Mouse (Mus musculus): Measurements from ENCODE around the gene Terb2.

Gene Terb2

GRCm38 (mm10) chr2:122233341-122233740 lies 47.3 kb downstream of the Terb2 start:
- no peak for DNase-seq (ENCODE audit: low spot score in 2 of 2)

- DNase-seq (ENCODE audit: low spot score in 2 of 2): no peak
These were observed 47.9 kb downstream of the Terb2 start for GRCm38 (mm10) chr2:122233759-122234557.

GRCm38 (mm10) chr2:122234611-122235288 lies 48.7 kb downstream of the Terb2 start, which contains the start of gene Sord:
TSS of gene Sord (plus strand) at chr2:122234749.
- peak; percentile 41 to 49 for DNase-seq (ENCODE audit: low spot score in 2 of 2)

GRCm38 (mm10) chr2:122235425-122235824 lies 49.4 kb downstream of the Terb2 start:
- DNase-seq (ENCODE audit: low spot score in 2 of 2): no peak

GRCm38 (mm10) chr2:122236321-122236720 lies 50.2 kb downstream of the Terb2 start:
- no peak for DNase-seq (ENCODE audit: low spot score in 2 of 2)

DNA sequence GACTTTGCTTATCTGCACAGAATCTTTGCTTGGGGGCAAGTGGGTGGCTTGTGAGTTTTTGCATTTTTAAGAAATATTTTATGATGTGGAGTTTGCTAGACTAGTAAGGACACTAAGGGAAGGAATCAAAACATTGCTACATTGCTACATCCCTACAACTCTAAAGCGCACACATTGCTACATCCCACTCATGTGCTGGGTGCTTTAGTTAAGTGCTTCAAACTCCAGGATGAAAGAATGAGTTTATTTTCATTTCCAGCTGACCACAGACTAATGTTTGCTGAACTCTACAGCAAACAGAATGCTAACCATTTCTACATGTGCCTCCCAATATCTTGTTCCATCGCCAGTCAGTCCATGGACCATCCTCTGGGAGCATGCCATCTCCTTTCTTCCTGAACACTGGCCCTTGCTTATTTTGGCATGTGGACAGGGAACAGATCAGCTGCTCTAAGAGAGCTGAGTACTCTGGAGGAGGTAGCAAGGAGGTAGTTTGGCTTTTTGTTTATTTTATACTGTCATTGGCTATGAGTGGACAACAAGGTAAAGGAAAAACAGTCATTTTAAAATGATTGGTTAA lies 51.9 kb downstream of the Terb2 start:
- no peak for DNase-seq (ENCODE audit: low spot score in 2 of 2)

GRCm38 (mm10) chr2:122240735-122241134 lies 54.7 kb downstream of the Terb2 start:
- DNase-seq (ENCODE audit: low spot score in 2 of 2): no peak

DNA sequence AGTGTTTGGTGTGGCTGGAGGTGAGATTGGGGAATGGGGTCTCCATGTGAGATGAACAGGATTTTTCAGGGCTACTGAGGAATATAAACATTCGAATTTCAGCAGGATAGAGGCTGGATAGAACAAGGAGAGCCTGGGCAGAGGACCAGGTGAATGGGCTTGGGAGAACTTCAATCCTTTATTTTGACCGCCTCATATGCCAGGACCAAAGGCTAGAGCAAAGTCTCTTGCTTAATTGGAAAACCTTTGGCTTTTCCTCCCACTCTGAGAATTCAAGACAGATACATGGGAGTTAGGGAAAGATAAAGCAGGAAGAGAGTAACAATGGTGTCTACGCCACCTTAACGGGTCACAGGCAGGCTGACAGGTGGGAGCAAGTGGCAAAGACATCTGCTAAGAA lies 55.2 kb downstream of the Terb2 start:
- DNase-seq (ENCODE audit: low spot score in 2 of 2): no peak

- DNase-seq (ENCODE audit: low spot score in 2 of 2): no peak
These were observed 55.9 kb downstream of the Terb2 start for GRCm38 (mm10) chr2:122241935-122242334.

DNA sequence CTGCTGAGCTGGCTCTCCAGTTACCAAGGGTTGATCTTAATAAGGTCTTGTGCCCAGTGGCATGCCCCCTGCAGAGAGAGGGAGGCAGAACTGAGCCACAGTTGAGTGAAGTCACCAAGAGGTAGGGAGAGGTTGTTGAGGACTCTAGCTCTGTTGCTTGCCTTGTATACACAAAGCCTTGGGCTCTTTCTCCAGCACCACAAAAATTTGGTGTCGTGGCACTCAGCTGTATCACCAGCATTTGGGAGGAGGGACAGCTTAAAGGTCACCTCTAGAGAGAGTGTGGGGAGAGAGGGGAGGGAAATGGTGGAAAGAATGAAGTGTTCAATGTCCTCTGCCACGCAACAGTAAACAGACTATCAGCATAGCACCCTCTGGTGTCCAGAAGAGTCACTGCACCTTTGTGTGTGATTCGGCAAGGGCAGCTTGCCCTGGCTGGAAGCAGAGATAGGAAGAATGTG lies 57.6 kb downstream of the Terb2 start:
- DNase-seq (ENCODE audit: low spot score in 2 of 2): peak; percentile 58 to 69

GRCm38 (mm10) chr2:122247786-122248185 lies 61.7 kb downstream of the Terb2 start:
- DNase-seq (ENCODE audit: low spot score in 2 of 2): no peak

GRCm38 (mm10) chr2:122255997-122256396 lies 69.9 kb downstream of the Terb2 start:
- DNase-seq (ENCODE audit: low spot score in 2 of 2): no peak
